Mouse (Mus musculus) left cerebral cortex, postnatal 10 days (tissue): ENCODE measurements at regions not wholly inside any gene's neighbourhood (a gene's known extent, or its start where the extent isn't known, plus 50 kb on each side); places are given as distances from the start of the nearest gene placed in this dataset.

Experiments used
- DNase-seq, 2 experiments: peaks; one replicate each; pipeline ENCODE4 v3.0.0; 2021 to 2022; ENCODE audit warnings: low spot score in 2 of 2, mixed read lengths in 1 of 2; ENCODE audit errors: extremely low spot score in 1 of 2
- intact Hi-C: fragments of 180-260 bp; cut with DNase I; formaldehyde crosslinking; loops from one replicate; pipeline ENCODE4 v1.15.1; 2025

DNA sequence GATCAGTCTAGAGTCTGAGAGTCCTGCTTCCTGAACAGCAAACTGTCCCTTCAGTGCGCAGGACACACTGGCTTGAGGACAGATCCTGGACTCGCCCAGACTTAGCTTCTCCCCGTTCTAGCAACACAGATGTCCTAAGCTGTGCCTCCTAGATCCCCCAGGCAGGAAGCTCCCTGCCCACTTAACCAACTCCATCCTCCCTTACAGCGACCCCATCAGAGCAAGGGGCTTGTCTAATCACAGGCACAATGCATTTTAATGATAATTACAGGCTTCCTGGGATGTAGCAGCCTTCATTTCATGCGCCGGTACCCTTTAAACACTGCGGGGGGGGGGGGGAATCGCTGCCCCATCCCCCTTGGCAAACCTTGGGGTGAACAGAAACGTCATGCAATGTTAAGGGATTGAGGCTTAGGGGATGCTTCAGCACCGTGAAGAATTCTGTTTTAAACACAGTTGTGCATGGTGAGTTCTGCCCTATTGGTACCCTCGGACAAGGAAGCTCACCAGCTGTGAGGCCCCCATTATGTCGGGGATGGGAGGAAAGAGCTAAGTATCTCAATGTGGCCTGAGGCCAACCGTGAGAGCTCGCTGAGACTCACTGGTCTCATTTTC is 213.9 kb upstream of the Ajap1 start:
- intact Hi-C loops = no loop called here
- no peak for DNase-seq

GRCm38 (mm10) chr4:153707218-153707617 is 224.6 kb upstream of the Ajap1 start:
- no peak for DNase-seq
- intact Hi-C loops = no loop called here

- DNase-seq = no peak
- intact Hi-C loops = no loop called here
Observed at GRCm38 (mm10) chr4:153714995-153715645, 232.5 kb upstream of the Ajap1 start.

DNA sequence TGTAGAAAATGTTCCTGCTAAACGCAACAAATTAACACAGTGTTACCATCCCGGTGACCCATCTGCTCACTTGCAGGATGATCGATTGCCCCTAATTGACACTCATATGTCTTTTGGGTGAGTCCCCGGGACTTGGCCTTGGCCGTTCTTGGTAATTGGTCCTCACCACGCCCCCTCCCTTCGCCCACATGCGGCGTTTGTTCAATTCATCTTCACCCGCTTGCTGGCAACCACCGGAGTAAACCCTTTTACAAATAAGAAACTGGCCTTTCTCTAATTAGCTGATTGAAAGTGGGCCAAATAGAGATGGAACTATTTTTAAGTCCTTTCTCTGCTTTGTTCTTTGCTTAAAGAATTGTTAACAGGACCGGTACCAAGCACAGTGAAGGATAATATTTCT is 234.7 kb upstream of the Ajap1 start:
- DNase-seq = no peak
- intact Hi-C loops = no loop called here

DNA sequence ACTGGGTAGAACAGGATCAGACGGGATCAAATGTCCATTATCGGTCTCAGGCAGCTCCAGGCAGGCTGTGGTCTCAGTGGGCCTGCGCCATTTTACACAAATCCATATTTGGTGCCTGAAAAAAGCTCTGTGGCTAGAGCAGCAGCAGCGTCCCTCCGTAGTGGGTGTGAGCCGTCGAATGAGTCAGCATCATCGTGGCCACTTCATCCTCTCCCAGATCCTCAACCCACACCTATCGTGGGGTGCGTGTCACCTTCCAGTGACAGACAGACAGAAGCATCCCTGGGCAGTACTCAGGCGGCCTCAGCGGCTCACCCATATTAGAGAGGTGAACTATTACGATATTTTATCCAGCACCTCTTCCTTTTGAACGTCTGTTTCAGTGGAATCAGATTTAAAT is 233.0 kb upstream of the A430005L14Rik start:
- intact Hi-C loops = no loop called here
- DNase-seq = no peak

- intact Hi-C loops = no loop called here
- DNase-seq = no peak
Observed at GRCm38 (mm10) chr4:153727273-153727672, 229.8 kb upstream of the A430005L14Rik start.

DNA sequence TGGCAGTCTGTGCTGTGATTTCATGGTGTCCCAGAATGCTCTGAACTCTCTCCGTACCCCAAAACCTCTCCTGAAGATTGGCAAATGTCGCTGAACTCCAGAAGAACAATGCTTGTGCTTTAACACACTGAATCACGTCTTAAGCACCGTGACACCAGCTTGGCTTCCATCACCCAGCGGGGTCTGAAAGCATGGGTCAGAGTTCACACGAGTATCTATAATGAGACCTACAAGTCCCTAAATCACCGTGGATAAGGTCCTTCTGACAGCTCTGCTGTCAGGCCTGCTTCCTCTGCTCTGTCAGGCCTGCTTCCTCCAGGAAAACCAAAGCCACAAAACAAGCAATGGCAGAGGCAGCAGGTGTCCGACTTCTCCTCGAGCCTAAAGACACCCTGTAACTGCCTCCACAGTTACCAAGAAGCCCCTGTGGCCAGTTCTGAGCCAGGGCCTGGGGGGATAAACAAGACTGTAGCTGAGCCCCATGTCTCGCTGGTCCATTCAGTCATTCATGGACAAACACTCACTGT is 229.1 kb upstream of the A430005L14Rik start:
- no peak for DNase-seq
- intact Hi-C loops = no loop called here

DNA sequence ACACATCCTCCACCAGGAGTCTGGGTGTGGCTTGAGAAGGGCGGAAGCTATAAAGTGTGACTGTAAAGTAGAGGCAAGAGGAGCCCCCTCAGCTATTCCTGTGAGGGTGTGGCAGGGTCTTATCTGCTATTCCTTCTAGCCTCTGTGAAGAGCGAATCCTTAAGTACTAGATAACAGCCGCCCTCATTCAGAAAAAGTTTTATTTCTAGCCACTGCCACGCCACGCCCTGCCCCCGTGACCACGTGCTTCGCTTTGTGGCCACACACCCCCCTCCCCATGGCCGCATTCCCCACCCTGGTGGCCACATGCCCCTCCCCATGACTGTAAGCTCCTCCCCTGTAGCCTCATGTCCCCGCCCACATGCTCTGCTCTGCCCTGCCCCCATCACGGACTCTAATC is 218.9 kb upstream of the A430005L14Rik start:
- intact Hi-C loops = no loop called here
- no peak for DNase-seq

- intact Hi-C loops = no loop called here
- DNase-seq = no peak
Observed at GRCm38 (mm10) chr4:153742241-153742640, 214.8 kb upstream of the A430005L14Rik start.

GRCm38 (mm10) chr4:153752791-153753190 is 204.2 kb upstream of the A430005L14Rik start:
- no peak for DNase-seq
- intact Hi-C loops = no loop called here

DNA sequence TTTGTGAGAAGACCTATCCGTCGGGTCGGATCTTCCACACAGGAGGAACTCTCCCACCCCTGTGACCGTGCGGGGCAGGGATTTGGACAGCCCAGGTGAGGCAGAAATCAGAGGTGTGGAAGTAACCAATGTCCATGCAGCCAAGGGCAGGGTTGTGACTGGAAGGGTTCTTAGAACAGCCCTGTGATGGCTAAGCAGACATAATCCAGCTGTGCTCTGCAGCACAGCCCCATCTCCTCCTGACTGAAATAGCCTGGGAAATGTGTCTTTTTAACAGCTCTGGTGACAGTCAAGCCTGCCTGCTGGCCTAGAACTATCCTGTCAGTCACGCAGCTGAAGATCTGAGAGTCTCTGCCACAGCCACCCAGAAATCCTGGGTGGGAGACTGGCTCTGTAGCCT is 198.7 kb upstream of the A430005L14Rik start:
- no peak for DNase-seq
- intact Hi-C loops = no loop called here

- no peak for DNase-seq
- intact Hi-C loops = no loop called here
Observed at GRCm38 (mm10) chr4:153758781-153759180, 198.3 kb upstream of the A430005L14Rik start.

GRCm38 (mm10) chr4:153760934-153761333 is 196.1 kb upstream of the A430005L14Rik start:
- DNase-seq = no peak
- intact Hi-C loops = no loop called here

GRCm38 (mm10) chr4:153763413-153763812 is 193.6 kb upstream of the A430005L14Rik start:
- intact Hi-C loops = no loop called here
- DNase-seq = no peak

- intact Hi-C loops = no loop called here
- peak in 1 of 2 experiments; percentile 21 for DNase-seq
Observed at GRCm38 (mm10) chr4:153767713-153768112, 189.3 kb upstream of the A430005L14Rik start.

DNA sequence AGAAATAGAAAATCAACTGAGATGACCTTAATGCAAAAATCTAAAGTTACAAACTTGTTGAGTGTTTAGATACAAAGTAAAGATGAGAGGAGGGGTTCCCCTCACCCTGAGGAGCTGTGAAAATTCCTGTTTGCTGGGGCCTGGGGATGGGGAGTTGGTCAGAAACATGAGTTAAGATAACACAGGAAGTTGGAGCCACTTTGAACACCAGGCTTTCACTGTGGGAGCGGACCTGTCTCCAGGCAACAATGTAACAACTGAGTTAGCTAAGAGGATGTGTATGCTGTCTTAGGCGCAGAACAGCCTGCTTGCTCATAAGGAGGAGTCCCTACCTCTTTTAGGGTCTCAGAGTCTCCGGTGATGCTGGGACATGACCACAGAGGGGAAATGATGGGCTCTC is 188.7 kb upstream of the A430005L14Rik start:
- no peak for DNase-seq
- intact Hi-C loops = no loop called here

DNA sequence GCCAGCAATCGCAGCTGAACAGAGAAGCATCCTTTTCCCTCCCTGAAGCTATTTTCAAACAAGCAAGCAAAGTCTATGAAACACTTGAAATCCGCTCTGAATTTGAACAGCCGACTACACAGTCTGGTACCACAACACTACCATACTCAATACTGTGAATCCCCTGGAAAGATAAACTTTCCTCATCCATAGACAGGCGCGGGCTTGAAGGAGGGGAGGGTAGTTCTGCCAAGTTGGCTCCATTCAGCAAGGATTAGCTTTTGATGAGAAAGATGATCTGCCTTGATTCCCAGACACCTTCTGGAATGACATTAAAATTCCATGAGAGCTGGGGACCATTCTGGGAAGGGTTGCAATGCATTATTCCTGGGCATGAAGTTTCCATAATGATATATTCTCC is 186.4 kb upstream of the A430005L14Rik start:
- intact Hi-C loops = no loop called here
- DNase-seq = no peak

DNA sequence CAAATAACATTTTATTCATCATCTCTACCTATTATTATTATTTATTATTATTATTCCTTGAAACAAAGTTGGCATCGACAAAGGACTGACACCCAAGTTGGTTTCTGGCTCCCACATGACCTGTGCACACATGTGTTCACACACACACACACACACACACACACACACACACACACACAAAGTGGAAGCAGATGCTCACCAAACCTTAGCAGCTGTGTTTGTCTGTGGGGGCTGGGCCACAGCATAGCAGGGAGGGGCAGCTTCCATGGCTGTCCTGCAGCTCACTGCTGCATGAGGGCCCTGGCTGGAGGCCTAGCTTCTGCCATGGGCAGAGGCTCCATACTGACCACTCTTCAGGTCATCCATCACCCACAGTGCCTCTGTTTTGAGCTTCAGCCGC is 176.5 kb upstream of the A430005L14Rik start:
- intact Hi-C loops = no loop called here
- DNase-seq = no peak

GRCm38 (mm10) chr4:153781271-153781670 is 175.8 kb upstream of the A430005L14Rik start:
- no peak for DNase-seq

GRCm38 (mm10) chr4:153781981-153782521 is 175.0 kb upstream of the A430005L14Rik start:
- intact Hi-C loops = no loop called here
- DNase-seq = no peak

More at GRCm38 (mm10) chr4:153781271-153781670, 175.8 kb upstream of the A430005L14Rik start:
- intact Hi-C loops = no loop called here
